Mouse (Mus musculus): ENCODE measurements at regions not wholly inside any gene's neighbourhood (a gene's known extent, or its start where the extent isn't known, plus 50 kb on each side); places are given as distances from the start of the nearest gene placed in this dataset.
A peak's percentile ranks its signal among the peaks of the same experiment; 100 is the strongest.

DNA sequence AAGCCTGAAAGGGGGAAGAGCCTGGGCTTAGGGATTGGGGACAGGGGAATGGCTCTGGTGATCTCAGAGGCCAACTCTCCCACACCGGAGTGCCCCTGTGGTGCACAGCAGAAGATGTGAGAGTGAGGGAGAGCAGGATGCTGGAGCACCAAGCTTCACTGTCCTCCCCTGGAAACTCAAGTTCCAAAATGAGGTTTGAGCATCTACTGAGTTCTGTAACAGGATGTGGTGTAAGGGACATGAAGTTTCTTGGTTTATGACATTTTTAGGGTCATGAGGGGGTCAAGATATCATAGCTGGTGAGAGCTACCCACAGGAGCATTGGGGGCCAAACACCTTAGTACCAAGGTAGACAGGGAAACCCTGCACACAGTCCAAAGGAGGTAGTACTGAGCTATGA is 274.1 kb upstream of the Zmiz1 start:
- DNase-seq, result no peak

DNA sequence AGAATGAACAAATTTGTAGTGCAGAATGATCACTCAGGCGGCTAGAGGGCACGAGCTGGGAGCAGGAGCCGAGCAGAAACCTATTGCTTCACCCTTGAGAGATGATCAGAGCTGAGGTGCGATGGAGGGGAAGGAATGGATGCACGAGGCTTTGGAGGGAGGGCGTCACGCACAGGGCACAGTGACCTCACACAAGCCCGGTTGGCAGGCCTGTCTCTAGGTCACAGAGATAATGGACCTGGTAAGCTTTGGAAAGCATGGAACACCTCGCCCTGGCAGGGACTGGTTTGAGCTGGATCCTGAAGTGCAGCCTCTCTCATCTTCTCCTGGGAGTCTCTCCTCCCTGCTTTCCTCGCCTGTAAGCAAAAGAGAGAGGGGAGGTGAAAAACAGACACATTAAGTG is 273.4 kb upstream of the Zmiz1 start:
- peak; percentile 38 for DNase-seq

DNA sequence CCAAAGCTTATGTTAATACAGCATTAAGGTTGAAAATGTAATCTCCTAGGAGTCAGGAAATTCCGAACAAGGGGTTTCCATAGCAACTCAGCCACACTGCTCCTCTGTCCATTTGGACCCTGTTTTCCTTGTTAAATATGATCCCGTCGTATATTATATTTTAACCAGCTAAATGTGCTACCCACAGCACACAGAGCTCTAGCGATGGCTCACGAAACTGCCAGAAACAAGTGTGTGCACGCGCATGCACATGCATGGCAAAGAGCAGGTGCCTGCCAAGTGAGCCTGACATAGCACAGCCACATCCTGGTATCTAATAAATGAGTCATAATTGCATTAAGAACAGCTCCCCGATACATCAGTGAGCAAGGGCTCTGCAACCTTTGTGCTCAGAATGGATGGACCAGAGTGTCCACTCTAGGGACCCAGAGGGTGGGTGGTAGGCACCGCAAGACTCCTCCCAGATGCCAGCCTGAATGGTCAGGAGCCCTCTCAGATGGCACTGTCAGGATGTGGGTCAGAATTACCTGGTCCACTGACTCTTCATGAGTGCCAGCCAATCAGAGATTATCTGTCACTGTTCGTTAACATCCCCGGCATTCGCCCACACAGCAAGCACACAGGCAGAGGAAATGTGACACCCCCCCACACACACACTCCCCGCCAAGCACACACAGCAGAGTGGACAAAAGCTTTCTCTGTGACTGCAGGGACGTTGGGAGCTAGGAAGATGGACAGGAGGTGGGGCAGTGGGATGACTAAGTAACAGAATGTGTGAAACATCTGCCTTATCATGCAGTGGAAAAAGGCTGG is 272.8 kb upstream of the Zmiz1 start:
- peak; percentile 40 for DNase-seq

DNA sequence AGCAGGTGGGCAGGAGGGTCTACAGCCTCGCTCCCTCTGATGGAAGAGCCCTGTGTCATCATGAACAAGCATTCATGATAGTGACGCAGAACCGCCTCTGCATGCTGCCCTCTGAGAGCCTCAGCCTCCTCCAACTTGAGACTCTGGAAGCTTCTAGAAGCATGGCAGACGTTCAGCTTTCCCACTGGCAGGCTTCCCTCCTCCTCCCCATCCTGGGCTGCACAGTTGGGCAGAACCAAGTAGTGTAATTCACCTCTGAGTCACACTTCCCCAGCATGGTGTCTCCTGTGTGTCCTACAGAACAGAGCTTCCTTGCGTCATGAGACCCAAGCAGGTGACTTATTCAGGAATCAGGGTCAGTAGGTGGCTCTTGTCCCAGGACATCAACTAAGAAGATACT is 271.3 kb upstream of the Zmiz1 start:
- no peak for DNase-seq

DNA sequence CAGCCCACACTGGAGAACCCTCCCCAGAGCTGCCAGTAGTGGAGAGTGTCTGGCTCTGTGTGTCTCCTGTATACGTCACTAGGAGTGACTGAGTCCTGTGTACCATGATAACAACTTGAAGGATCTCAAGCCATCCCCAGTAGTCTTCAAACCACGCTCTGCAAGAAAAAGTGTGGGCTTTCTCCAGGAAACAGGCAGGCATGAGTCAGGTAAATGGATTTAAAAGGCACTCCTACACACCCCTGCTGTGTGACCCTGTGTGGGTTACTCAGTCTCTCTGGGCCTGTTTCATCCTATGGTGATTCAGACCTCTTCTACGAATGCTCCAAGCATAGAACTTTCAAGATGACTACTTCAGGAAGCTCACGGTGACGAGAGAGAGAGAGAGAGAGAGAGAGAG is 269.7 kb upstream of the Zmiz1 start:
- DNase-seq, result no peak

DNA sequence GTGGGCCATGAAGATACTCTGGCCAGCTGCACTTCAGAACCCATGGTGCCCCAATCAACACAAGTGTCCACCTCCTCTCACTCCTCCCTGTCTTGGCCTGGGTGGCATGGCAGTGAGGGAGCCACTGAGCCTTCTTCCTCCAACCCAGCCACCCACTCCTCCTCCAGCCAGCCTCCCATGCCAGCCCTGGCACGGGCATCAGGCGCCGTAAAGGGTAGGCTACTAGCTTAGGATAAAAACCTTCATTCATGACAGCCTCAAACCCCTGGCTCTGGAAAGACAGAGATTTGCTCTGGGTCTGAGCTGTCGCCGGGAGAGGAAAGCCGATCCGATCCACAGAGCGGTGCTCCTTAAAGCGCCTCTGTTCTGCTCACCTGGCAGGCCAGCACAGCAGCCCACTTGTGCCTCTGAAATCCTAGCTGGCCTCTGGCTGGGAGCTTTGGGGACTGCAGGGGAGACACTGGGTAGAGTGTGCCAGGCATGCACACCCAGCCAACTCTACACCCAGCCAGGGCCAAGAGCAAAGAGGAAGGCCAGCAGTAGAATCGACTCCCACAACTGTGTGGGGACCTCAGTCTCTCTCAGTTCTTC is 268.2 kb upstream of the Zmiz1 start:
- no peak for DNase-seq

DNA sequence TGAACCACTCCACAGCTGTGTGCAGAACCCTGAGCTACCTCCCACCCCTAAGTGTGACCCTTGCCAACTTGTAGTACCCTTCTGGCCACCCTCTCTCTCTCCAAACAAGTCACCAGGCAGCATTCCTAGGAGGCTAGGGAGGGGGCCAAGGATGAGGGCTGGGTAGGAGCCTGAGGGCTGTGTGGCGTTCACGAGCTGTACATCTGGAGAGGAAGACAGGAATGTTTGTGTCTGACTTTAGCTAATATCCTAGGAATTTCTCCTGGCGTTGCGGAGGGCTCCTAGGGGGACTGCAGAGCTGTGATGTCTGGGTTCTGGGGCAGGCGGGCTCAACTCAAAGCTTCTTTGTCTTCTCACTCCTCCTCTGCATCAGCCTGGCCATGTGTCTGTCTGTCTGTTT is 262.2 kb upstream of the Zmiz1 start:
- no peak for DNase-seq

DNA sequence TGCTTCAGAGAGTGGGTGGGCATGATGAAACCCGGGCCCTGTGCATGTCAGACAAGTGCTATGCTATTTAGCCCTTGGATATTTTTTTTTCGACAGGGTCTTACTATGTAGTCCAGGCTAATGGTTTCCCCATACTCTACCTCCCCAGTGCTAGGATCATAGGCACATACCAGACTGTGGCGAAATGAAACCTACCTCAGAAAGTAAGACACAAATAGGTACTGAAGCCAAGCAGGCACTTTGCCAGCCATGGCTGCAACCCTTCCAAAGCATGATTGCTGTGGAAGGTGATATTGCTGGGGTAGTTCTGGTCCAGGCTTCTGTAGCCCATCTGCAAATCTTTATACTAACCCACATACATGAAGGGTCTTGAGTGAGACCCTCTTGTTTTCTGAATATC is 259.1 kb upstream of the Zmiz1 start:
- DNase-seq, result no peak

DNA sequence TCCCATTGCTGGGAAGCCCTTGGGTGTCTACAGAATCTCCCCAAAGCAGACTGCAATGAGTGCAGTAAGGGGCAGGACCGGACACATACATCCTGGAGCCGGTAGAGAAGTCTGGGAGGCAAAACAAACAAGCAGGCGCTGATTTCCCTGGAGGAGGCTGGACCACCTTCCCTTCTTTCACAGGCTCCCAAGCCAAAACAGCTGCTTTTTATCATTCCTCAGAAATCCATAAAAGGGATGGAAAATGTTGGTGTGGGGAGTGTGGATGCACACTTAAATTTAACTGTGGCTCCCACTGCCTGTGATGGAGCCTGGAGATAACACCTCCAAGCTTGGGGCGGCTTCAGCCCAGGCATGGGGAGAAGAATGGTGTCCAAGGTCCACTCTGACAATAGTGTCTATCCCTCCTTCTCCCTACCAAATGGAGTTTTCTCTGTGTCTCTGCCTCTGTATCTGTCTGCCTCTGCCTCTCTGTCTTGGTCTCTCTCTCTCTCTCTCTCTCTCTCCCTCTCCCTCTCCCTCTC is 258.3 kb upstream of the Zmiz1 start:
- DNase-seq, result no peak

DNA sequence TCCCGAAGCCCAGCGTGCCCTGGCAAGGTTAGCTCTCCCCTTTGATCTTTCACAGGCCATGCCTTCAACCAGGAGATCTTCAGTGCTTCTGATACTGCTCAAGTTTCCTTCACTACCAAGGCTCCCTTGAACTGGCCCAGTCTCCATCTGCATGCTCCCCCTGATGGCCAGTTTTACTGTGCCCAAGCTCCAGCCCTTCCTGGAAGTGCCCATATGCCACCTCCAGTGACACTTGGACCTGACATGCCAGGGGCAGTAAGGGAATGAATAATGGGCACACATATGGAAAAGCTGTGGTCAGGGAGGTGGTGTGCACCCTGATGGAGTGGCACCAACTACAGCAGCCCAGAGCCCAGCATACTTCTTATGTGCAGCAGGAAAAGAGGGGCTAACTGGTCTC is 256.7 kb upstream of the Zmiz1 start:
- no peak for DNase-seq

DNA sequence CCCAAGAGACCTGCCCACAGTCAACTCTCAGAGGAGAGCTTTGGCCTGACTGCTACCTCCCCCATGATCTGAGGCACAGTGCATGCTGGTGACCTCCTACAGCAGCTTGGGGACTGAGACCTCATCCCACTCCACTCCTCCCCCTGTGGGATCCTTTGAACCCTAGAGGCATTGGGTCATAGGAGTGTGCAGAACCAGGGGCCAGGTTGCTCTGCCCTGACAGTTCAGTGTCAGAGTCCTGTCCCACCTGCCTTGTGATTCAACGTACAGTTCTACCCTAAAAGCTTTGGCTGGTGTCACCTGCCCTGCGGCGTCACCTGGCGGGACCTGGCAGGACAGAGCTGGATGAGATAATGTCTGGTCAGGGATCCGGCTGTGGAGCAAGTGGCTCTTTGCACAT is 254.9 kb upstream of the Zmiz1 start:
- DNase-seq, result no peak

DNA sequence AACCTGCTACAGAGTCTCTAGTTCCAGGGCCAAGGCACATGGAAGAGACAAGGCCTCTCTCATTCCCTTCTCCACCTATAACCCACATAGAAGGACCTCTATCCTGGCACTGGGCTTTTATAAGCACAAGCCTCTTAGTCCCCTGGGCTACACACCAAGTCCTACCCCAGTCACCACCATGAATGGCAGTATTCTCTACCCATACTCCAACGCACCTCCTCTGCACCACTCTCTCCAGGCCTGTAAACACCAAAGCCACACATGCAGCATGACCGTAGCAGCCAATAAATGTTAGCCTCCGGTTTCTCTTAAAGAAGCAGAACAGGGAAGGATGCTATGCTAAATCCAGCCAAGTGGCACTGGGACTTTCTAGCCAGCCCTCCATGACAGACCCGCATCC is 252.1 kb upstream of the Zmiz1 start:
- DNase-seq, result no peak

DNA sequence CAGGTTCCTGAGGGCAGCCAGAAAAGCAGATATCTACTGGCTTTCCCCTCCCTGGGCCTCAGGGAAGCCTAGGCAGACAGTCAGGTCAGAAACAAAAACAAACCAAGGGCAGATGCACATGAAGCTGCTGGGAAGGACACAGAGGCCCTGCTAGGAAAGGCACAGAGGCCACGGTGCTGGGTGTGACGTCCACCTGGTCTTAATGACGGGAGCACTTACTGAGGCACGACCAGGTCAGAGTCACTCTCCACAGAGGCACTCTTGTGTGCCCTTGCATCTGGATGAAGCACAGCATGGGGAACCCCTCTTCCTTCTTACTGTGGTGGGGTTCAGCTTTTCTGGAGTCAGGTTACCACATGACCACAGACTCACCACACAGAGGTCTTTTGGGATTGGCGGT is 251.6 kb upstream of the Zmiz1 start:
- no peak for DNase-seq

DNA sequence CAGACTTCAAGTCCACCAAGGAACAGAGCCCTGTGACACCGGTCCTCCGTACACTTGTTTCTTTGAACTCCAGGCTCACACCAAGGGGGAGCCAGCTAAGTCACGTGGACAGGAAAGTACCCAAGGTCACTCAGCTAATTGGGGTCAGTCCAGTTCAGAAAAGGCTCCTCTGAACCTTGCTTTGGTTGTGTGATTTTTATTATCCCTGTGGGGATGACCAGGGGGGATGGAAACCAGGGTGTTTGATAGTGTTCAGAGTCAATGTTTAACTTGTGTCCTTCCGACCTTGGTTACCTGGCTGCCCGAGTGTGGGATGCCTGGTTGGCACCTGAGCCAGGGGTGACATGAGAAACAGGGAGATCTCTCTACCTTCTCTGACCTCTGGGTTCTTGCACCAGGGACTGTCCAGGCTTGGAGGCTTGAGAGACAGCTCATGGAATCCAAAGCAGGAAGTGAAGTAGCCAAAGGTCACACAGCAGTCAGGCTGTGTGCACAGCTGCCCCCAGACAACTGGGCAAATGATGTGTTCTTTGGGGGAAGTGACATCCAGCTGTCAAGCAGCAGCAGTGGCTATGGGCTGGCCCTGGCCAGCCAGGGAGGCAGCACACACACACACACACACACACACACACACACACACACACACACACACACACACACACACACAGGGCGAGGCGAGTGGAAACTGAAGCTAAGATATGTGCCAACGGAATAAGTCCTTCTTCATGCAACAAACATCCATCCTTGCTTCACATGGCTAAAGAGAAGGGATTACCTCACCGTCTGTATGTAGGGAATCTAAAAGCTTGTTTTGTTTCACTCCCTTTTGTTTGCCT is 250.5 kb upstream of the Zmiz1 start:
- no peak for DNase-seq

DNA sequence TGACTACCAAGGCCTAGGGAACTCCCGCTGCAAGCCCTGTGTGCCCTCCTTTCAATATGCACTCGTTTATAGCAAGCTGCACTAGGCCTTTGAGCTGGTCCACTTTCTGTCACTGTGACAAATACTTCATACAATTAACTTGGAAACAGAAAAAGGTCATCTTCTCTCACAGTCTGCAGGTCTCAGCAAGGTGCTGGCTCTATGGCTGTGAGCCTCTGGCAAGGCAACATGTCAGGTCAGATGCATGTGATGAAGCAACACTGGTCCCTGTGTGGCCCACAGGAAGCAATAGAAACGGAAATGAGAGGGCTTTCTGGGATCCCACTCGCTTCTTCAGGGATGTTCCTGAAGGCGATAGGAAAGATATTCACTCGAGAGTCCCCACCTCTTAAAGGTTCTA is 245.9 kb upstream of the Zmiz1 start:
- DNase-seq, result no peak

DNA sequence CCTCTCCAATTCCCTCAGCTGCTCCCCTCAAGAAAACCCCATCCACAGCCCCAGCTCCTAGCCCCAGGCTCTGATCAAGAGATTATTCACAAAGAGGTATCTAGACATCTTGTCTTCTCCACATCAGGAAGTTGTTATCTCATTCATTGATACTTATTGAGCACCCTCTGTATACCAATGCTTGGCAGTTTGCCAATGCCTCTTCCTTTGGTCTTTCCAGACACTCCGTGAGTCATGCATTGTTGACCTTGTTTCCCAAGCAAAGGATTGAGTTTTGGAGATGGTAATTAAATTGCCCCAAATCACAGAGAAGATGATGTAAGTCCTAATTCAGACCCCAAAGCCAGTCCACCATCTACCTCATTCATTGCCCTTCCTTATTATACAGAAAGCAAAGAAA is 235.9 kb upstream of the Zmiz1 start:
- DNase-seq, result peak; percentile 46

DNA sequence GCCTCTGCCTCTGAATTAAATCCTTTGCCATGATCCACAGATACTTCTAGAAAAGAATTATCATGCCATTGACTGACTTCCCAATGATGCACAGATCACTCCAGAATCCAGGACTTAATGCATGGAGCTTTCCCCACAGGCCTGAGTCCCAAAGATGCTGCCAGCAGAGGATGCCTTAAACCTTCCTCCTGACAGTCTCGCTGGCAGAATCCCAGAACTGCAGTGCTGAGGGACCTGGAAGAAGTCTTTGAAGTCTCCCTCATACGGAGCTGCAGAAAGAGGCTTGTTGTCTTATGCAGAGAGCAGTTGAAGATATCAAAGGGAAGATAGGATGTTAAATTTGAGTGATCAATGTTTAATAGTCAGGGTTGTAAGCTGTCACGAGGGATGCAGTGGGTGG is 233.8 kb upstream of the Zmiz1 start:
- no peak for DNase-seq

DNA sequence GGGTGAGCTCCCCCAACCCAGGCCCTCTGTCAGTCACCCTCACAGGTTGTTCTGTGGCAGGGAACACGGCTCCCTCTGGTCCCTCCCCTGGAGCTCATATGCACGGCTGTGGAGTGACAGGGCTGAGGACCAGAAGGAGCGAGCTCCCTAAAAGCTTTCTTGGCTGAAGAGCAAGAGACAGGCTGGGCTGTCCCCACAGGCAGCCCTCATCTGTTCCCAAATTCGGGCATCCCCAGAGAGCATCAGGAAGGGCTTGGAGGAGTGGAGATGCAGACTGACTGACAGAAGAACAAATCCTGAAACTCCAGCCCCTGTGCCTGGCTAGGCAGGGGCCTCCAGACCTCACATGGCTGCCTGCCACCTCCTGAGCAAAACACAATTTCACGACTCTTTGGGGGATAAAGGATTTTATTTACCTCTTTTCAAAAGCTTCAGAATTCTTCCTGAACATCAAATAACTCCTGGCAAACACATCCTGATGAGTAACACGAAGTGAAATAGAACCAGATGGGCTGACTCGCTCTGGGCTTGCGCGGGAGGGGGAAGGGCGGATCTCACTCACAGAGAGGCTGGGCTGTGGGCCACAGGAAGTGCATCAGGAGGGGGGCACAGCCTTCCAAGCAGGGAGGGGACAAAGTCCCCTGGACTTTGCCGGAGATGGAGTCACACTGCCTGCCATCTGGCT is 232.7 kb upstream of the Zmiz1 start:
- peak; percentile 90 for DNase-seq

DNA sequence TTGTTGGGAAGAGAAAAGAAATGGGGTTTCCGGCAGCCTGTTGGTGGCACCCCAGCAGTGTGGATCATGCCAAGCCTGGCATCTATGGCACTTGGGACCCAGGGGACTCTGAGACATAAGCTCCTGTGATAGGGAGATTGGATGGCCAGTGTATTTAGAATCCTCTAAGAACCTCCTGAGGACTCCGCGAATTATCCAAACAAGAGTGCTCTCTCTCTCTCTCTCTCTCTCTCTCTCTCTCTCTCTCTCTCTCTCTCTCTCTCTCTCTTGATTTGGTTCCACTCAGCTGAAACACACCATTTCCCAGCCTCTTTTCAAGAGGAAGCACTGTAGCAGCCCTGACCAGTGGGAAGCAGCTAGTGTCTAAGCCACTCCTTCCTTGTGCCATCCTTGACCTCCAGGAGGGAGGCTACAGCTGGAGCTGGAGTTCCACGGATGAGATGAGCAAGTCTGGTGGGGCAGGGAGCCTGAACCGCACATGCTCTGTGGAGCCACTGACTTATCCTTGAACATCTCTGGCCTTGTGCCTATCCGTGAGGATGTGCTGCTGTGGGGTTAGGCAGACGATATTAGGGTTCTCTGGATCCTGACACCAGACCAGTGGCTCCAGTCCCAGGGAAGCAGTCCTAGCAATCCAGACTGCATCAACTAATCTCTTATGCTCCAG is 232.0 kb upstream of the Zmiz1 start:
- DNase-seq, result peak; percentile 70

DNA sequence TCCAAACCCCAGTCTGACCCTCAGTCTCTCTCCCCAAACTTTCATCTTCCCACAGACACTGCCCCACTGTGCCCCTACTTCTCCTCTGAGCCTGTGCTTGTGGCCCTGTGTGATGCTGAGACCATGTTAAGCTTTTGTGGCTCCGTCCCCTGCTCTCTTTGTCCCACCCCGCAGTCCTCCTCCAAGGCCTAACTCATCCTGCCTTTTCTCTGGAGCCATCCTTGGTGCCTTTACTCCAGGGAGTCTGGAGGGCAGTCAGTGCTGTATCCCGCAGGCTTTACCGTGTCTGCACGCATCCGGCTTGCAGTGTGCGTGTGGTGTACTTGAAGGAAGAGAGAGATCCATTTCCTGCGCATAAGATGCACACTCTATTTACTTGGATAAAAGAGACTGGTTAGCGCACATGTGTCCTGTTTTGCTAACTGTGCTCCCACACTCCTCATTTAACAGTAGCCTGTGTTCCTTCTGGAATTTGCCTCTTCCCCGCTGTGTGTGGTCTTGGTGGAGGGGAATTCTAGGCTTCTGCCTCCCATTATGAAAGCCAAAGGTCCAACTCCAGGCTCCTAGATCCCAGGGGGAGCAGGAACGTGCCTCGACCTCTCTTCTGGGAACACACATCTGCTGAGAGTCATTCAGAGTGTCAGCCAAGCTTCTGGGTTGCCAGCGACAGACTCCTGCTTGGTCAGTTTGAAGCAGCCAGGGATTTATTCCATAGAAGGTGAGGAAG is 230.5 kb upstream of the Zmiz1 start:
- no peak for DNase-seq

DNA sequence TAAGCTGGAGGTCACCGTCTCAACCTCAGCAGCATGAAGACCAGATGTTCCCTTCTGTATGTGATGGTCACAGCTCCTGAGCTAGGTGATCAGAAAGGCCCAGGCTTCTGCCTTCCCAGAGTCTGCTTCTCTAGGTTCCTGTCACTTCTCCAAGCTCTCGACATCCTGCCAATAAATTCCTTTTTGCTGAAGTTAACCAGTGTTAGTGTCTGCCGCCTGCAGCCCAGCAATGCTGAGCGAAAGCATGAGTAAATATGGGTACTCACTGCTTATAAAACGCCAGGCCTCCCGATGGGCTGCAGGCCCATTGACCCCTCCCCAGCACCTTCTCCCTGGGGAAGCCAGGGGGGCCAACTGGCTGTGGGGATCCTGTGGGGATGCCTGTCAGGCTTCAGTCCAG is 229.4 kb upstream of the Zmiz1 start:
- no peak for DNase-seq

Data from adrenal gland, postnatal 14 days (tissue).